Mouse (Mus musculus) fat pad, adult 2 months (tissue): ENCODE results near the gene Ier2.
"Not testable (repeated sequence)": the region's sequence is repeated elsewhere in the genome, so short reads cannot be mapped to it uniquely, and the experiment has no call there.

Experiments used
- DNase-seq: peaks from one replicate; pipeline ENCODE4 v3.0.0-alpha.2; 2011; ENCODE audit warnings: low read depth, low spot score; ENCODE audit errors: extremely low read depth

Ier2 gene

DNA sequence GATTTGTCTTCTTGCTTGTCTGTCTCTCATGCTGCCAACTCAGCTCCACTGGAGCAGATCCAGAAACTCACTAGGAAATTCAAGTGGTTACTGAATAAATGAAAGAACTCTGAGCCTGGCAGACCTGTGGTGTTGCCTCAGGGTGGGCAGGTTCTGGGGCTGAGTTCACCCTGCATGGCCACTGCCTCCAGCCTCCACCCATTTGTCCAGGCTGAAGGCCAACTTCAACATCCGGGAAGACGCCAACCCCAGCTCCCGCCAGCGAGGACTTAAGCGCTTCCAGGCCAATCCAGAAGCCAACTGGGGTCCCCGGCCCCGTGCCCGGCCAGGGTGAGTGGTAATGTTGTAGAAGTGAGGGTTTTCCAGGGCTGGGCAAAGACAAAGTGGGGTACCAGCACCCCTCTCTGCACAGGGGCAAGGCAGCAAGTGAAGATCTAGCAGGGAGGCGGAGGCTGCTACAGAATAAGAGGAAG lies 36.3 kb upstream of the Ier2 start:
- peak; percentile 62 for DNase-seq

GRCm38 (mm10) chr8:84698288-84698687 lies 35.6 kb upstream of the Ier2 start:
- no peak for DNase-seq

DNA sequence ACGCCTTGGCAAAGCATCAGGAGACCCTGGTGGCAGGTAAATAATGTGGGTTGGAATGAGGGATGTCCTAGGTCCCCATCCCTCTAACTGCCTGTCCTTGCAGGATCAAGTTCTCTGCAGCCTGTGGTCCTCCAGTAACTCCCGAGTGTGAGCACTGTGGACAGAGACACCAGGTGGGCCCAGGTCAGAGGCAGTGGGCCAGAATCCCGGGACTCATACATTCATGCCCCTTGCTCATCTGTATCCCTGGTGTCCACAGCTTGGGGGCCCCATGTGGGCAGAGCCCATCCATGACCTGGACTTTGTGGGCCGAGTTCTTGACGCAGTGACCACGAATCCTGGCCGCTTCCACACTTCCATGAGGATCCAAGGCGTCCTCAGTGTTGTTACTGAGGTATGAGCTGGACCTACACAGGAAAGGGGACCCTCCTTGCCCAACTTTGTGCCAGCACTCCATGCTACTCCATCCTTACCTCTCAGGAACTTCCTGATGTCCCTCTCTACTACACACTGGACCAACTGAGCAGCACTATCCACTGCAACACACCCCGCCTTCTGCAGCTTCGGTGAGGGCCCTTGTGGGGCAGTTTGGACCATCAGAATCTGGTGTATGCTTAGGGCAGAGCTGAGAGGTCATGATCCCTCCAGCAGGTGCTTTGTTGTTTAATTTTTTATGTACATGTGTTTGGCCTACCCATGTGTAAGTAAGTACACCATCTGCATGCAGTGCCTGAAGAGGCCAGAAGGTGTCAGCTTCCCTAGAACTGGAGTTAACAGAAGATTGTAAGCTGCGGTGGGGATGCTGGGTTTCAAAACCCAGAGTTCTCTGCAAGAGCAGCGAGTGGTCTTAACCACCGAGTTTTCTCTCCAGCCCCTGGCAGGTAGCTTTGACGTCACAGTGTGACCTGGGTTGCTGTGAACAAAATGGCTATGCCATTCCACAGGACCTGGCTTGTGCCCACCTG lies 34.8 kb upstream of the Ier2 start:
- no peak for DNase-seq

GRCm38 (mm10) chr8:84695140-84695539 lies 32.5 kb upstream of the Ier2 start:
- no peak for DNase-seq

- DNase-seq, result no peak
Measured at GRCm38 (mm10) chr8:84693332-84693731, 30.7 kb upstream of the Ier2 start.

- no peak for DNase-seq
Measured at GRCm38 (mm10) chr8:84689091-84689915, 26.7 kb upstream of the Ier2 start.

GRCm38 (mm10) chr8:84687705-84688100 lies 25.1 kb upstream of the Ier2 start, which contains the start of gene Nacc1:
Gene Nacc1, minus strand, starts transcription at chr8:84687862.
- DNase-seq, result no peak

DNA sequence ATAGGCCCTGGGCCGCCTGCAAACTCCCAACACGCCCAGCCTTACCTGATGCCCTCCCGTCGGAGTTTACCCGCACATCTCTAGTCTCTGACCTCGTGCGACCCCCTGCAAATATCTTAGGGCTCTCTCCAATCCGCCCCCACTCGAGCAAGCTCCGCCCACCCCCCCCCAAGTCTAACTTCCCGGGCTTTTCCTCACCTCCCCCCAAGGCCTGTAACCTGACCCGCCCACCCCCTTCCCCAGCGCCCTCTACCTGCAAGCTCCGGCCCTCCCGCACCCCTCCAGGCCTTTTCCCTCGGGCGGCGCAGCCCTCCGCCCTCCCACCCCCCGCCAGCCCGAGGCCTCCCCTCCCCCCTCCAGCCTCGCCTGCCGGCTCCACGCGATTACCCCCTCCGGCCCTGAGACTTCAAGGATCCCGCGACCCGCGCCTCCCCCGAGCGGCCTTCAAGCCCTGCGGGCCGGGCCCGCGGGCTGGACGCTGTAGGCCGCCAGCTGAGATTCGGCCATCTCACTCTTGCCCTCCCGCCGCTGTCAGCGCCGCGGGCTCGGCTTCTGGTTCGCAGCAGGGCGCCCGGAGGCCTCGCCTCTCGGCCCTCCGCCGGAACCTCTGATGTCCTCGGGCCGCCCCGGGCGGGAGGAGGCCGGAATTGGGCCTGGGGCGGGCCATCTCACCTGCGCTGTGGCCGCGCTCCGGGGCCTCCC lies 24.5 kb upstream of the Ier2 start:
- no peak for DNase-seq

DNA sequence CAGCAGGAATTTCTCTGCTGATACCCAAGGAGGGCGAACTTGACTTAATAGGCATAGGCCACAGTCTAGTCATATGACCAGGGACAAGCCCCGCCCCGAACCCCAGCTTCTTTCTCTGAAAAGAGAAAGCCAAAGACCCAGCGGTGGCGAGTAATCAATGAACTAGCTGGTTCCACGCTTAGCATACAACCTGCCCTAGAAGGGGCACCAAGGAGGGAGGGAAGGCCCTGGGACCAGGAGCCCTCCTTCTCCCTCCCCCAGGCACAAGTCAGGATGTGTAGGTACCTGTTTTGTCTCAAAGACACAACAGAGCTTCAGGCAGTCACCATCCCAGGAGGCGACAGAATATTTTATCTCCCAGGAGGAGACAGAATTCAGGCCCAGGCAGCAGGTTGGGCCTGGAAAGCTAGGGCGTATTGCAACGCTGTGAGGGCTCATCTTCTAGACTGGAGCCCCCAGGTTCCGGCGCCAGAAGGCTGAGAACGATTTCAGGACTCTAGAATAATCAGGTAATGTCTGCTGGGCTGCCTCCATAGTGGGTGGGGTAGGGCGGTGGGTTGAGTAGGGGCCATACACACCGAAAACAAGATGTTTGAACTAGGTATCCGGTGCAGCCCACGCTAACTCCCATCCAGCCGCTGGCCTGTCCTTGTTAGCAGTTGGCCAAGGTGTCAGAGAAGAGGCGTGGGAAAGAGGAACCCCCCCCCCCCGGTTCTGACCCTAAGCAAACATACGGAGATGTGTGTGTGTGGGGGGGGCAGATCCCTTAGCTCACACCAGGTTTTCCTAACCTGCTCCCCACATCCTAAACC lies 23.7 kb upstream of the Ier2 start, which contains the start of gene Trmt1:
Gene Trmt1 (plus strand): TSS at position 117 of the 812 bp plus-strand sequence.
- DNase-seq, result no peak

DNA sequence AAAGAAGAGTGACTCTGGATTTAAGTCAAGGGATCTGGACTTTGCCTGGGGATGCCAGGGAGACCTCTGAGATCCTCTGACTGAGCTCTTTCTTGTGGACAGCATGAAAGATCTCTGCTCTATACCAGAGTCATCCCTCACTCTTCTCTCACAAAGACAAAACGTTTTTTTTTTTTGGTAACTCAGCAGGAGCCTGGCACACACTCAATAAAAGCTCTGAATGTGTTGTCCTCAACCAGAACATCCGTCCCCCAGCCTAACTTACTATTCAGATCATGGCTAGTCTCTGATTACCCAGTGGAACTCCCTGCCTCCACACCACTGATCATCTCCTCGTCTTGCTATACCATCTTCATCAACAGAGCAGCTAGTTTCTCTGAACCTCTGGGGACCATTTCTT lies 21.9 kb upstream of the Ier2 start:
- no peak for DNase-seq

DNA sequence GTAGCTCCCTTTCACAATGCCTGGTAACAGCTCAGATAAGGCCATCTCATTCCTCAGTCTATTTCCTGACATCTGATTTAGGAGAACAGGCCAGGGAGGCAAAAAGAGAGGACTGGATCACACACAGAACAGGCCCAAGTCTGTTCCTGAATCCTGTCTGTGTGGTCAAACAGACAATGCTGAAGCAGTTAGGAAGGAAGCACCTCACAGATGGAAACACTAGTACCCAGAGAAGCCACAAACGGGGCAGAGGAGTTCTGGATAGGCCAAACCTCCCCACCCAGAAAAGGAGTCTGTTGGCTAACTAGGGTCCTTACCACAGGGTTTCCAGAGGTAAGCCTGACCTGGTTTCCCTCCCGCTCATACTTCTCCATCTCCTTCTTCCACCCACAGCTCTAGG lies 19.6 kb upstream of the Ier2 start:
- no peak for DNase-seq

DNA sequence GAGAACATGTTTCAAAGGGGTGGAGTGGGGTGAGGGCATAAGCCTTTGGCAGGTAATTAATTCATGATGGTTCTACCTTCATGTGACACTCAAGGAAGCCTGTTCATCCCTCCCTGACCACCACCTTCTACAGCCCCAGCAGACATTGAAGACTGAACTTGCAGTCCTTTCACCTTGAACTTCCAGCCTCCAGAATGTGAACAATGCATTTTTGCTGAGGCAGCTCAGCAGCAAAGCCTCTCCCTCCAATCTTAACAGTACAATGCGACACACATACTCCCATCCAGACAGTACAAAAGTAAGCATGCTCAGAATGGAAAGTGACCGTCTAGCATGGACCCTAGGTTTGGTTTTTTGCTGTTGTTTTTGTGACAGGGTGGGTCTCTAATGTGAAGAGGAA lies 18.8 kb upstream of the Ier2 start:
- DNase-seq, result no peak

GRCm38 (mm10) chr8:84677305-84677704 lies 14.7 kb upstream of the Ier2 start:
- DNase-seq, result no peak

- DNase-seq, result not testable (repeated sequence)
Measured at GRCm38 (mm10) chr8:84670295-84671006, 7.8 kb upstream of the Ier2 start.

DNA sequence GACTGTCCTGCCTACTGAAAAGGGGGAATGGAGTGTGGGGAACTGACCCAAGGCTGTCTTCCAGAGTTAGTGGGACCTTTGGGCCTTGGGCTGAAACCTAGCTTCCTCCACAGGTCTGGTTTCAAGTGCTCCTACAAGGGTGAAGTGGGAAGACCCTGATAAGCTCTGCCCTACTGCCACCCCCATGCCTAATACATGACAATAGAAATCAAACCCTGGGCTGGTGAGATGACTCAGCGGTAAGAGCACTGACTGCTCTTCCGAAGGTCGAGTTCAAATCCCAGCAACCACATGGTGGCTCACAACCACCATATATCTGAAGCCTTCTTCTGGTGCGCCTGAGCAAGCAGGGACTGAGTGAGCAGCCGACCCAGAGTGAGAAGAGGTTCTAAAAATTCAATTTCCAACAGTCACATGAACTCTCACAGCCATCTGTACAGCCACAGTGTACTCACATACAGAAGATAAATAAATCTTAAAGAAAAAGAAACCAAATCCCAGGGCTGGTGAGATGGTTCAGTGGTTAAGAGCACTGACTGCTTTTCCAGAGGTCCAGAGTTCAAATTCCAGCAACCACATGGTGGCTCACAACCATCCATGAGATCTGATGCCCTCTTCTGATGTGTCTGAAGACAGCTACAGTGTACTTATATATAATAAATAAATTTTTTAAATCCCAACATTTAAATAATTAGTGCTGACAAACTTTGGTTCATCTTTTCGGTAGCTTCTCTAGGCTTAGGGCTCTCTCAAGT lies 6.3 kb upstream of the Ier2 start:
- DNase-seq, result no peak

DNA sequence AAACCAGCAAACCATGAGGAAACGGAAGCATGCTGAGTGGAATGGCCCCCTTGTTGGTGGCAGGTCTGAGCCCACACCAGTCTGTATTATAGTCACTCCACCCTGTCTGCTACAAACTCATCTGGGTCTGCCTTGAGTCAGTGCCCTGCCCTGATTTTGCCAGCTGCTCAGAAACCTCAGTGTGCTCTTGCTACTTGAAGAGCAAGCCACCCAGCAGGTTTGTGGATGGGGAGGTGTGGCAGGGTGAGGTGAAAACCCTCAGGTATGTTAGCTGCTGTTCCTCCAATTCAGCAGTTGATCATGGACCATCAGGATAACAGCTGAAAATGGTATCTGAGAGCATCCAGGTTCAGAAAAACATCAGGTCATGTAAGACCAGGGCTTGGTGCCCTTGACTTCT lies 5.4 kb upstream of the Ier2 start:
- no peak for DNase-seq

DNA sequence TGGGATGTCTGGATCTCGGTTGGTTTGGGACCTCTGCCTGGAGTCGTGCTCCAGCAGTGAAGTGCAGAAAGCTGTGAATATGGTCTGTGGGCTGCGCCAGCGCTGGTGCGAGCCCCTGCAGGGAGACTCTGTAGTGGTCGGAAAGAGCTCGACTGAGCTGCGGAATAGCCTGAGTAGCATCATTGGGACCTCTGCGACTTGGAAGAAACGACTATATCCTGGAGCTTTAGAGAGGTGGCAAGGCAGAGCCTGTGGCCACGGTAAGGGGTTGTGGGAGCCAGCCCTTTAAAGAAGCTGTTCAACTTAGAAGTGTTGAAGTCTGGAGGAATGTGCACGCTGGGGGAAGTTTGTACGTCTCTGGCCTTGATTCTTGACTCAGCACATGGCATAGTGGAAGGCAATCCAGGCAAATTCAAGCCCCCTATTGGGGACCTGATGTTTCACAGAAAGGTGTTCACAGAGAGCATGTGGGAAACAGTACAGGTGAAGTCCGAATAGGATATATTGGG lies 2.8 kb upstream of the Ier2 start:
- DNase-seq, result no peak

DNA sequence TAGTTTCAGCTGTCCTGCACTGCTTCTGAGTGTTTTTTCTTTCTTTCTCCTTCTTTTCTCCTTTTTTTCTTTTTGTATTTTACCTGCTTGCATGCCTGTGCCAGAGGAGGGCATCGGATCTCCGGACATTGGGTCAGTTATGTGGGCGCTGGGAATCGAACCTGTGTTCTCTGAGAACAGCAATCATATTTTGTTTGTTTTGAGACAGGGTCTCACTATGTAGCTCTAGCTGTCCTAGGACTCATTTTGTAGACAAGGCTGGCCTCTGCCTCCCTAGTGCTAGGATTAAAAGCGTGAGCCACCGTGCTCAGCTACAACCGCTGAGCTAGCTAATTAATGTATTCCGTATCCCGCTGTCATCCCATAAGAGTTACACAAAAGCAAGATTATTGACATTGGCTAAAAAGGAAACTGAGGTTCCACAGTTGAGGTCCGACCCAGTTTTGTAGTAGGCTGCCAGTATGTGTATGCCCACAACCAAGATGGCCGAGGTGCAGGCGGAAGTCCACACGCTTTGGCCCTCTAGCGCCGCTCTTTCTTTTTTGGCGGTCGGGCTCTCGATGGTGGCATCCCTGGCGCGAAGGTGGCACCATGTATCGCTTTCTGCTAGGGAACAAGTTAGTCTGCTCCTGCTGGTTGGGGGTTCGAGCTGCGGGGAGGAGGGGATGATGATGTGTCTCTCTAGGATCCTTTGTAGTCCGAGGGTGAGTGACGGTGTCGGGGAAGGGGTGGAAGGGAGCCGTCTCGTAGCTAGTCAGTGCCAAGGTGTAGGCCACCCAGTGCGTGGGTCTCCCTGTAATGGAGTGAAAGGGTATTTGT lies 2.1 kb upstream of the Ier2 start:
- no peak for DNase-seq
